Mouse (Mus musculus) liver, embryonic 14 days (tissue): ENCODE data around the gene Cdh8. TPM values are rescaled to one million over a fixed set of nuclear protein-coding genes. Genes with fewer than 3 reads are reported as not detected.

Experiments used
- polyA plus RNA-seq: library from polyadenylated mRNA; depleted of rRNA; stranded (reverse); fragments of >200 nt; gene quantifications from 2 replicates; pipeline ENCODE4 v1.2.3, GENCODE M21; 2012; rRNA removed

The Cdh8 gene
- polyA plus RNA-seq, result 0.02 and 0.06 TPM in 2 replicates

DNA sequence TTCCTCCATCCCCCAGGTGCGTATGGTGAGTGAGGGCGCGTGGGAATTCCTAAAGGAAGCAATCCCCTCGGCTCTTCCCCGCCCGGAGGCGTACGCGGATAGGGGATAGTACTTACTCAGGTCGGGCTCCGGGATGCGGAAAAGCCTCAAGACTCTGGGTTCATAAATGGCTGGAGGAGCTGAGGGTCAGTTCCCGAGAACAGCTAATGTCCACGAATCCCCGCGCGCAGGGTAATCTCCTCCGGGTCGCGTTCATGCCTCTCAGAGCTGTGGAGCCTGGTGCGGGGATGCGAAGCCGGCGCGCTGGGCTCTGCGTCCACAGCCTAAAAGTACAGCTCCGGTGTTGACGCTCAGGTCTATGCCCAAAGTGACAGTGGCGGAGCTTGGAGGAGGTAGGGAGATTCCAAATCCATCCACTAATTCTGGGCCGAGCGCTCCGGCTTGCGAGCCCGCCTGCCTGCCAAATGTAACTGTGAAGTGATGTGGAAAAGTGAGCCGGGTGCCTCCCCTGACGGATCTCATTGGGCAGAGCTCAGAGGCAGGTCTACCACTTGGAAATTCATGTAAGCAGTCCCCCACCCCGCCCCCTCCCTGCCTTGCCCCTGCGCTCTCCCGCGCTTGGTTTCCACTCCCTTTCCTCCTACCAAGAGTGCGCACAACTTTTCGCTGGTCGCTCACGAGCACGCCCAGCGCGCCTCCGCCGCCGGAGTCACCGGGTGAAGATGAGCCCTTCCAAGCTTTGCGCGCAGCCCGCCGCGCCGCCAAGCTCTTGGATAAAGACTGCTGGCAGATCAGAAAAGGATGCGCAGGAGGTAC is at the start of gene Cdh8:
Gene Cdh8, minus strand, starts transcription at position 506 of the 816 bp plus-strand sequence.

